Mouse (Mus musculus) E14TG2a.4 (cell line): ENCODE results near the gene Larp6.
A peak's percentile ranks its signal among the peaks of the same experiment; 100 is the strongest.

Source experiments
- H3K27me3 ChIP-seq: 2 replicates; pipeline ENCODE4 v1.6.1; 2014; ENCODE audit warnings: low read length, control low read depth; ENCODE audit not compliant: insufficient read depth
- H3K36me3 ChIP-seq: 2 replicates; pipeline ENCODE4 v1.6.1; 2014; ENCODE audit warnings: low read length, control low read depth; ENCODE audit not compliant: insufficient read depth
- H3K4me1 ChIP-seq: replicated peaks from 2 replicates; pipeline ENCODE4 v1.6.1; 2014; ENCODE audit warnings: low read depth, low read length, control low read depth
- H3K4me3 ChIP-seq: replicated peaks from 2 replicates; pipeline ENCODE4 v1.5.1; 2014; ENCODE audit warnings: mild to moderate bottlenecking, low read length
- H3K9me3 ChIP-seq: 2 replicates; pipeline ENCODE4 v1.6.1; 2014; ENCODE audit warnings: low read length, control low read depth
- CTCF ChIP-seq: conservative IDR thresholded peaks from 2 replicates; pipeline ENCODE4 v1.5.1; 2014; ENCODE audit warnings: low read length
- NANOG ChIP-seq: IDR thresholded peaks from 2 replicates; pipeline ENCODE4 v1.6.1; 2014; ENCODE audit warnings: borderline replicate concordance, low read length, mixed read lengths
- POU5F1 ChIP-seq: IDR thresholded peaks from 2 replicates; pipeline ENCODE4 v1.6.1; 2014; ENCODE audit warnings: low read length, borderline replicate concordance

The Larp6 gene

GRCm38 (mm10) chr9:60782057-60782789 is 69.4 kb downstream of the Larp6 start:
- no peak for TF ChIP-seq NANOG
- TF ChIP-seq CTCF, result no peak
- no peak for TF ChIP-seq POU5F1
- Histone ChIP-seq H3K4me1 (no peaks in the 10 kb centered on the region; the same call in 1 of the 2 replicates), H3K9me3 (no peaks in the 10 kb centered on the region), H3K4me3 (no peak overlapping the region), H3K36me3 (no peaks in the 10 kb centered on the region), H3K27me3 (peaks cover 44% of the 10 kb centered on the region)

- TF ChIP-seq POU5F1 (no peak), NANOG (no peak), CTCF (no peak)
- Histone ChIP-seq H3K27me3 (peaks cover 43% of the 10 kb centered on the region), H3K4me3 (no peak overlapping the region), H3K9me3 (no peaks in the 10 kb centered on the region), H3K4me1 (peaks cover 17% of the 10 kb centered on the region), H3K36me3 (no peaks in the 10 kb centered on the region)
Measured at GRCm38 (mm10) chr9:60785069-60785468, 72.3 kb downstream of the Larp6 start.

GRCm38 (mm10) chr9:60787517-60788110 is 74.8 kb downstream of the Larp6 start:
- Histone ChIP-seq H3K4me1 (peaks cover 17% of the 10 kb centered on the region), H3K36me3 (no peaks in the 10 kb centered on the region), H3K9me3 (no peaks in the 10 kb centered on the region), H3K4me3 (no peak overlapping the region), H3K27me3 (peaks cover 54% of the 10 kb centered on the region)
- TF ChIP-seq POU5F1 (no peak), NANOG (peak; percentile 96), CTCF (no peak)
